Mouse (Mus musculus) kidney, adult 2 months (tissue): ENCODE data around the gene Gm17482.

Experiments
- CTCF ChIP-seq: fragments of 200-500 bp; conservative IDR thresholded peaks from 2 replicates; pipeline ENCODE4 v1.5.1; 2011; ENCODE audit warnings: low read depth, mild to moderate bottlenecking, control low read depth, low read length, moderate library complexity, mixed read lengths; ENCODE audit not compliant: insufficient read depth, insufficient read length
- POLR2A ChIP-seq: fragments of 200-500 bp; IDR thresholded peaks from one replicate; pipeline ENCODE4 v1.6.1; 2011; ENCODE audit warnings: low read depth, low read length, control low read depth

- no peak for TF ChIP-seq POLR2A
- TF ChIP-seq CTCF, result no peak
Observed at GRCm38 (mm10) chr6:115255171-115255570, 28.0 kb downstream of the Gm17482 start.
